ENCODE assay signal across 8 mouse cellular contexts in the genomic region with DNA sequence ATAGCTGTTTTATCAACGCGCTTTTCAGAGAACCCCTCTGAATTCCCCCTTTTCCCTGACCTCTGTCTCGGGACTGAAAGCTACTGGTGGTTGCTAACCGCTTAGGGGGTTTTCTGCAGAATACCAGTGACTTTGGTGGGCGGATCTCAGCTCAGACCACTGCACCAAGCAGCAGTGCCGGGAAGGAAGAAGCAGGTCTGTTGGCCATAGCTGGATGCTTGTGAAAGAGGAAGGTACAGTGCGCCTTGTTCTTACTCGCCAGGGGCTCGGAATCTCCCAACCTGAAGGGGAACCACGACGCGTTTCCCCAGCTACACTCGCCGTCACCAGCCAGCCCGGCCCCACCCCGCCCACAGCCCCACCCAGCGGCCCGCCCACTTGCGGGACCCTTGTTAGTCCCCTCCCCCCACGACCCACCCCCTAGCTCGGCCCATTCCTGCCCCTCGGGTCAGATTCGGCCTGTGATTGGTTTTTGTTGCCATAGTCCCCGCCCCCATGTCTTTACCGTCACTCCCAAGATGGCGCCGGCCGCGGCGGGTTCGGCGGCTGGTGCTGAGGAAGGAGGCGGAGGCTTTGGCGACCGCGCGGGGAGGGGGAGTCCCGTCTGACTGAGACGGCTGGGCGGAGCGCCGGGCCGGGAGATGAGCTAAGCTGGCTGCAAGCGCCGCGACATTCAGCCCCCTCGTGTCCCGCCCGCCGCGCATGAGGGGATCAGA. TPM values are rescaled to one million over a fixed set of nuclear protein-coding genes. Genes with fewer than 3 reads are reported as not detected.
A peak's percentile ranks its signal among the peaks of the same experiment; 100 is the strongest.
DNase-seq lines count a peak whose midpoint lies in the region; ATAC-seq and TF ChIP-seq lines count a peak whose summit lies in the region.

A gene (plus strand): TSS at position 519 of the 716 bp plus-strand sequence.

- H3K4me3 ChIP-seq in forebrain, embryonic 10.5 days = peak within 1 kb of the TSS; percentile 86
- peak within 1 kb of the TSS; percentile 98 for H3K4me3 ChIP-seq in heart, embryonic 15.5 days
- H3K4me3 ChIP-seq in liver, embryonic 14.5 days (ENCODE audit: insufficient read depth in 1 of 2, low read depth in 2 of 2, low read length in 2 of 2) = peak within 1 kb of the TSS; percentile 86 to 100
- H3K4me3 ChIP-seq in neural tube, embryonic 11.5 days (ENCODE audit: low read depth, low read length) = peak within 1 kb of the TSS; percentile 90
- H3K4me3 ChIP-seq in stomach, postnatal 0 days (ENCODE audit: low read depth, low read length) = peak within 1 kb of the TSS; percentile 94

- peaks cover 23% of the 10 kb centered on the region for H3K4me1 ChIP-seq in forebrain, embryonic 10.5 days
- peaks cover 8% of the 10 kb centered on the region for H3K4me1 ChIP-seq in heart, embryonic 15.5 days (replicated peaks)
- H3K4me1 ChIP-seq in liver, embryonic 14.5 days (replicated peaks; ENCODE audit: control insufficient read depth in 2 of 2, insufficient read depth in 2 of 2, low read length in 1 of 2) = peaks cover 53% of the 10 kb centered on the region in 2 experiments
- peaks cover 5% of the 10 kb centered on the region; the same call in 1 of the 2 replicates for H3K4me1 ChIP-seq in neural tube, embryonic 11.5 days (ENCODE audit: control insufficient read depth, insufficient read depth, low read length)
- no peaks in the 10 kb centered on the region for H3K4me1 ChIP-seq in stomach, postnatal 0 days (replicated peaks; ENCODE audit: control insufficient read depth, insufficient read depth)

- H3K27me3 ChIP-seq in forebrain, embryonic 10.5 days (ENCODE audit: poor library complexity, severe bottlenecking) = no peaks in the 10 kb centered on the region
- H3K27me3 ChIP-seq in heart, embryonic 15.5 days = no peaks in the 10 kb centered on the region
- H3K27me3 ChIP-seq in liver, embryonic 14.5 days (ENCODE audit: control insufficient read depth, insufficient read depth, low read length) = no peaks in the 10 kb centered on the region
- H3K27me3 ChIP-seq in neural tube, embryonic 11.5 days (ENCODE audit: control insufficient read depth, insufficient read depth, low read length) = no peaks in the 10 kb centered on the region
- no peaks in the 10 kb centered on the region for H3K27me3 ChIP-seq in stomach, postnatal 0 days (ENCODE audit: control insufficient read depth, insufficient read depth, low read length)

- no peak for TF ChIP-seq CTCF in liver, embryonic 14.5 days (IDR thresholded peaks at IDR 0.05; ENCODE audit: low read depth)
- no peak for TF ChIP-seq CTCF in stomach, postnatal 0 days (IDR thresholded peaks at IDR 0.05; ENCODE audit: low read depth)

- no peaks in the 10 kb centered on the region for H3K9me3 ChIP-seq in forebrain, embryonic 10.5 days
- no peaks in the 10 kb centered on the region for H3K9me3 ChIP-seq in heart, embryonic 15.5 days (replicated peaks)
- no peaks in the 10 kb centered on the region for H3K9me3 ChIP-seq in liver, embryonic 14.5 days (ENCODE audit: control insufficient read depth, low read length)
- H3K9me3 ChIP-seq in neural tube, embryonic 11.5 days (ENCODE audit: control insufficient read depth, low read length) = no peaks in the 10 kb centered on the region
- no peaks in the 10 kb centered on the region for H3K9me3 ChIP-seq in stomach, postnatal 0 days (ENCODE audit: control insufficient read depth, low read length)

- under 1% methylated on average over 51 of the region's 51 CpGs for WGBS in forebrain, embryonic 10.5 days
- WGBS in heart, embryonic 15.5 days = under 1% methylated on average over 44 of the region's 51 CpGs
- under 1% methylated on average over 51 of the region's 51 CpGs for WGBS in liver, embryonic 14.5 days (ENCODE audit: insufficient replicate concordance)
- under 1% methylated on average over 35 of the region's 51 CpGs for WGBS in neural tube, embryonic 11.5 days
- WGBS in stomach, postnatal 0 days = 1% methylated on average over 45 of the region's 51 CpGs

- peak within 1 kb of the TSS; percentile 90 for H3K4me2 ChIP-seq in heart, embryonic 15.5 days
- H3K4me2 ChIP-seq in liver, embryonic 14.5 days (ENCODE audit: low read depth) = peak within 1 kb of the TSS; percentile 96
- peak within 1 kb of the TSS; percentile 65 for H3K4me2 ChIP-seq in neural tube, embryonic 11.5 days (ENCODE audit: low read depth)
- peak within 1 kb of the TSS; percentile 78 for H3K4me2 ChIP-seq in stomach, postnatal 0 days (replicated peaks; ENCODE audit: low read depth)

- peak; percentile 2; the same call in 1 of the 2 replicates for TF ChIP-seq EP300 in liver, embryonic 14.5 days (IDR thresholded peaks at IDR 0.05; ENCODE audit: low read depth)
- no peak for TF ChIP-seq EP300 in stomach, postnatal 0 days (optimal IDR thresholded peaks at IDR 0.05)

- DNase-seq in CD8-positive naive resting alpha-beta T cell, adult 2 months (ENCODE audit: low read depth in 2 of 2, low spot score in 2 of 2) = peak; percentile 99
- peak; percentile 98 for DNase-seq in c-Kit-positive CD71-negative TER-119-negative erythroid progenitor cells, embryonic 14.5 days (ENCODE audit: low read depth)
- DNase-seq in forebrain, embryonic 10.5 days (ENCODE audit: extremely low spot score, low spot score) = peak; percentile 98
- DNase-seq in kidney, postnatal 25 days = peak; percentile 97 to 98
- peak; percentile 97 to 98 (median 97) for DNase-seq in liver, embryonic 14.5 days (ENCODE audit: low read depth in 3 of 3, low spot score in 3 of 3)
- peak; percentile 99 for DNase-seq in neural tube, embryonic 11.5 days (ENCODE audit: low spot score)
- DNase-seq in stomach, postnatal 0 days (ENCODE audit: low spot score) = peak; percentile 98

- peak within 1 kb of the TSS; percentile 73 for H3K9ac ChIP-seq in heart, embryonic 15.5 days
- peak within 1 kb of the TSS; percentile 95 for H3K9ac ChIP-seq in liver, embryonic 14.5 days (replicated peaks)
- H3K9ac ChIP-seq in neural tube, embryonic 11.5 days (ENCODE audit: low read length) = peak within 1 kb of the TSS; percentile 76
- H3K9ac ChIP-seq in stomach, postnatal 0 days (ENCODE audit: low read length) = peak within 1 kb of the TSS; percentile 69

- ATAC-seq in heart, embryonic 15.5 days (replicated peaks; ENCODE audit: insufficient number of reproducible peaks, insufficient read depth, low FRiP score, low read depth) = peak; percentile 99
- ATAC-seq in liver, embryonic 14.5 days (ENCODE audit: insufficient read depth) = peak; percentile 90
- peak; percentile 98 for ATAC-seq in neural tube, embryonic 11.5 days (ENCODE audit: insufficient read depth, low FRiP score, low TSS enrichment)
- peak; percentile 99 for ATAC-seq in stomach, postnatal 0 days (ENCODE audit: low FRiP score, low TSS enrichment)

- no peaks in the 10 kb centered on the region for H3K36me3 ChIP-seq in forebrain, embryonic 10.5 days (replicated peaks)
- no peaks in the 10 kb centered on the region for H3K36me3 ChIP-seq in heart, embryonic 15.5 days
- peaks cover 9% of the 10 kb centered on the region for H3K36me3 ChIP-seq in liver, embryonic 14.5 days (replicated peaks; ENCODE audit: control insufficient read depth, insufficient read depth, low read depth)
- no peaks in the 10 kb centered on the region for H3K36me3 ChIP-seq in neural tube, embryonic 11.5 days (ENCODE audit: control insufficient read depth, insufficient read depth, low read length)
- H3K36me3 ChIP-seq in stomach, postnatal 0 days (ENCODE audit: control insufficient read depth, insufficient read depth, low read length) = no peaks in the 10 kb centered on the region

- H3K27ac ChIP-seq in forebrain, embryonic 10.5 days = peak within 1 kb of the TSS; percentile 91
- H3K27ac ChIP-seq in heart, embryonic 15.5 days = peak within 1 kb of the TSS; percentile 94
- peak within 1 kb of the TSS; percentile 97 for H3K27ac ChIP-seq in liver, embryonic 14.5 days
- peak within 1 kb of the TSS; percentile 95 for H3K27ac ChIP-seq in neural tube, embryonic 11.5 days (ENCODE audit: low read depth, low read length)
- peak within 1 kb of the TSS; percentile 89 for H3K27ac ChIP-seq in stomach, postnatal 0 days (replicated peaks)

RNA-seq across cellular contexts. Expression of the gene that starts here (rescaled TPM):
- polyA plus RNA-seq in forebrain, embryonic 10.5 days (2016; fragmentation: Nextera tagmentation; extraction: Ambion mirVana) = 8.8 and 10.2 TPM in 2 replicates
- 4.8 and 7.9 TPM in 2 replicates for polyA plus RNA-seq in heart, embryonic 15.5 days (2015; fragmentation: Nextera tagmentation; extraction: Ambion mirVana)
- 29.0 and 36.1 TPM in 2 replicates for polyA plus RNA-seq in liver, embryonic 14.5 days (2012; rRNA removed)
- 29.3 and 32.5 TPM in 2 replicates for polyA plus RNA-seq in liver, embryonic 14.5 days (2014; fragmentation: Nextera tagmentation; extraction: Ambion mirVana)
- 10.1 and 10.8 TPM in 2 replicates for polyA plus RNA-seq in neural tube, embryonic 11.5 days (2014; fragmentation: Nextera tagmentation; extraction: Ambion mirVana)
- polyA plus RNA-seq in stomach, postnatal 0 days (2015; fragmentation: Nextera tagmentation; extraction: Ambion mirVana) = 2.9 and 4.0 TPM in 2 replicates

Comparison
In these comparisons a context has a peak if more than half of its experiments do, and no peak if none do; other contexts are left out.
1. Peak in every context shown above with its lines: DNase-seq, ATAC-seq, H3K4me3 ChIP-seq and H3K27ac ChIP-seq.